Mouse (Mus musculus) urinary bladder, adult 18-20 months (tissue): ENCODE results near the gene Cnnm3.
A peak's percentile ranks its signal among the peaks of the same experiment; 100 is the strongest.
"Not testable (repeated sequence)": the region's sequence is repeated elsewhere in the genome, so short reads cannot be mapped to it uniquely, and the experiment has no call there.

Experiments
- DNase-seq, 2 experiments: peaks; one replicate each; pipeline ENCODE4 v3.0.0; 2022; ENCODE audit warnings: low spot score in 2 of 2, mixed read lengths in 2 of 2

Gene Cnnm3

DNA sequence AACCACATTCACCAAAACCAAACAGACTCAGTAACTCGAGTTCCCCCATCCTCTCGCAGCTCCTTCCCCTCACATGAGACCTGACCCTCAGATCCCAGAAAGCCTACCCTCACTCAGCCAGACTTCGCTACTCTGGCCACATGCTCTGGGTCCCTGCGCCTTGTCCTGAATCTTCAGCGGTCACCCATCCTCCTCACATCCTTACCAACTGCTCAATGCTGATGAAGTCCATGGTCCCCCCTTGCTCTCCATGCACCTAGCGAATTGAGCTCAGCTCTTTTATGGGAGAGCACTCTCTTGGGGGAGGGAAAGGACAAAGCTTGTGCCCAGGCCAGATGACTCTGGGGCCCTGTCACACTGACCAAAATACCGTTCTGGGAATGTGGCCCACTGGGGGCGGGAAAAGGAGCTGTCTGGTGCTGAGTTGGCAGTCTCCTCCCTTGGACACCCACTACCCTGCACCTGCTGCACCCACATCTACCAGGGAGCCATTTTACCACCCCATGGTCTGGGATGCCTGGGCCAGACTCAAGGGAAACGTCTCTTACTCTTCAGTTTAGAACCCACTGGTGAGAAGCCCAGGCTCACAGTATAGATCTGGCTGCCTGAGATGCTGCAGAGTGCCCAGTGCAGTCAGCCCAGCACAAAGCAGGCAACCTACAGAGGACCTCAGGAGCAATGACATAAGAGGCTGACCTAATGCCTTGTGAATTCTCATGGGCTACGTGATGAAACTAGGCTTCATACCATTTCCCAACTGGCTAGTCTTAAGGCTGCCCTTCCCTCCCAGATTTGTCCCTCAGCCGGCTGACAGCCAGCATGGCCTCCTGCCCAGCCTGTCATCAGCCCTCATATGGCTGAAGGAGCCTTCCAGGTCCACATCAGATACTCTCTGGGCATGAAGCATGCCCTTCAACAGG lies 24.1 kb downstream of the Cnnm3 start:
- DNase-seq, result no peak

DNA sequence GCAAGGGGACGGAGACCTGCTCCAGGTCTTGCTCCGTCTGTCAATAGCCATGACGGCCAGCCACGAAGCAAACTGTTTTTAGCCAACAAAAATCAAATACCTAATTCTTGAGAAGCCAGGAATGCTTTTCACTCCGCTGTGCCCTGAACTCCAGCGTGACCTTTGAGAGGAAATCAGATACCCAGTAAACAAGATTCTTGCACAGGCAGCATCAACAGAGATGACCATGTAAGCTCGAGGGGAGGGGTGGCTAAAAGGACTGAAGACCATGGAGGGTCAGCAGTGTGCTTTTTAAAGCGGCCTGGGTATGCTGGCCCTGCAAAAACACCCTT lies 24.7 kb downstream of the Cnnm3 start:
- DNase-seq, result no peak

DNA sequence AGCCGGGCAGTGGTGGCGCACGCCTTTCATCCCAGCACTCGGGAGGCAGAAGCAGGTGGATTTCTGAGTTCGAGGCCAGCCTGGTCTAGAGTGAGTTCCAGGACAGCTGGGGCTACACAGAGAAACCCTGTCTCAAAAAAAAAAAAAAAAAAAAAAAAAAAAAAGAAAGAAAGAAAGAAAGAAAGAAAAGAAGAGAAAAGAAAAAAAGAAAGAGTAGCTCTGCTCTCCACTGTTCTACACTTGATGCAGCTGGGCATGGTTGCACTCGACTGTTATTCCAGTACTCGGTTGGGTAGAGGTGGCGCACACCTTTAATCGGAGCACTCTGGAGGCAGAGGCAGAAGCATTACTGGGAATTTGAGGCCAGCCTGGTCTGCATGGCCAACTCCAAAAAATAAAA lies 25.1 kb downstream of the Cnnm3 start, which contains the start of gene Ankrd23:
TSS of gene Ankrd23 (minus strand) at position 101 of the 400 bp plus-strand sequence.
- not testable (repeated sequence) for DNase-seq

DNA sequence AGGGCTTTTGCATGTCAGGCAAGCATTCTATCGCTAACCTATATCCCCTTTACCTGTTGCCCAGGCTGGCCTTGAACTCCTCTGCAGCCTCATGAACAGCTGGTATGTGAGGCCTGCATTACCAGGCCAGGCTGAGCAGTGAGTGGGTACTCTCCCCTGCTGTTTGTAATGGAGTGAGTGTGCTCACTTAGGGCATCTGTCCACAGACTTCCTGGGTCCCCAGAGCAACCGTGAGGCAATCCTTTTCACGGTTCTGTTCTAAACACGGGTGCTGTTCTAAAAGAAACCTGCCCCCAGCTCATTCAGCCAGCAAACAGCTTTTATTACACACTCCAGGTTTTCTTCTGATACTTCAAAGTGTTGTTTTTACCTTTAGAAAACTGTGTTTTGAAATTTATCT lies 27.1 kb downstream of the Cnnm3 start:
- no peak for DNase-seq

DNA sequence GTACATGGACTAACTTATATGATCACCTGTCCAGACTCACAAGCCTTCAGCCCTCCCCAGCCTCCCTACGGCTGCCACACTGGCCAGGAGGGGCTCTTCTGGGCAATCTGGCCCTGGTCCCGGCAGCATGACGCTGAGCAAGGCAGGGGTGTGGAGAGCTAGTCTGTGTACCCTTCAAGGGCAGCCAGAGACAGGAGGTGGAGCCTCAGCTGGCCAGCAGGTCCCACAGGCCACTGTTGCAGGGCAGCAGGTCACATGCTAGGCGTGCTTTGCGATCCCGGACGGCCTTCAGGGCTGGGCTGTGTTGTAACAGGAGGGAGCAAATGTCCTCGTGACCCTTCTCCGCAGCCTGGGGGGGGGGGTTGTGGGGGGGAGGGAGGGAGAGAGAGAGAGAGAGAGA lies 27.5 kb downstream of the Cnnm3 start, which contains the start of gene Gm42417:
TSS of gene Gm42417 (minus strand) at position 244 of the 400 bp plus-strand sequence.
- DNase-seq, result no peak

DNA sequence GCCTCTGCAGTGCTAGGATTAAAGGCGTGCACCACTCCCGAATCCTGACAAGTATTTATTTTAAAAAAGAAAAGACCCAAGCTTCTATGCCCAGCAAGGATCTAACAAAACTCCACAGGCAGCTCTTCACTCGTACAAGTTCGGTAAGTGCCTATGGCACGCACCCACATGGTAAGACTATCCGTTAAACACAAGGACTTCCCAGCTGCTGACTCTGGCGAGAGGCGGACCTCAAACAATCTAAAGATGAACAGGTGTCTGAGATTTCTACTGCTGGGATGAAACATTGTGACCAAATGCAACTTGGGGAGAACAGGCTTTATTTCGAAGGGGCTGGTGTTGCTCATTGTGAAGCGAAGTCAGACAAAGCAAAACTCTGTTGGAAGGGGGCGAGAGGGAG lies 28.5 kb downstream of the Cnnm3 start:
- DNase-seq, result no peak

DNA sequence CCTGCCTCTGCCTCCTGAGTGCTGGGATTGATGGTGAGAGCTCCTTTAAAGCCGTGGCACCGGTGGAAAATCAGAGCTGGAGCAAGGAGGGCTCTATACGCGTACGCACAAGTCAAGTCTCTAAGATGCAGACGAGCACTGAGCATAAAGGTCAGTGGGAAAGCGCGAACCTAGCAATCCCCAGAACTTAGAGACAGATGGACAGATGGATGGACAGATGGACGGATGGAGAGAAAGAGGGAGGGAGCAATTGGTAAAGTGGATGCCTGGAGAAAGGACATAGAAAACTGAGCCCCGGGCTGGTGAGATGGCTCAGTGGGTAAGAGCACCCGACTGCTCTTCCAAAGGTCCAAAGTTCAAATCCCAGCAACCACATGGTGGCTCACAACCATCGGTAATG lies 29.1 kb downstream of the Cnnm3 start:
- DNase-seq, result no peak

DNA sequence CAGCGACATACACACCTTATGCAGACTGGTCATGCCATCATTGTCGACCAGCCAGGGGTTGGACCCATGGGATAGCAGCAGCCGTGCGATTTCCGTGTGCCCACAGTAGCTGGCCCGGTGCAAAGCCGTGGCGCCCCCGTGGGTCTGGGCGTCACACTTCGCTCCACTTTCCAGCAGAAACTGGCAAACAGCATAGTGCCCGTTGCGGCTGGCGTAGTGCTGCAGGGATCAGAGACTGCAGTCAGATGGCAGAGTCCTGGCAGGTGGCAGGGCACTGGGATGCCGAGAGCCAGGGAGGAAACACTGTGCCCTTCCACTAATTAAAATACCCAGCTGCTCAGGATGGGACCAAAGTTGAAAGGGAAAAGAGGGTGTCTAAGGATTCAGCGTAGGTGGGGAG lies 30.2 kb downstream of the Cnnm3 start:
- DNase-seq, result no peak

DNA sequence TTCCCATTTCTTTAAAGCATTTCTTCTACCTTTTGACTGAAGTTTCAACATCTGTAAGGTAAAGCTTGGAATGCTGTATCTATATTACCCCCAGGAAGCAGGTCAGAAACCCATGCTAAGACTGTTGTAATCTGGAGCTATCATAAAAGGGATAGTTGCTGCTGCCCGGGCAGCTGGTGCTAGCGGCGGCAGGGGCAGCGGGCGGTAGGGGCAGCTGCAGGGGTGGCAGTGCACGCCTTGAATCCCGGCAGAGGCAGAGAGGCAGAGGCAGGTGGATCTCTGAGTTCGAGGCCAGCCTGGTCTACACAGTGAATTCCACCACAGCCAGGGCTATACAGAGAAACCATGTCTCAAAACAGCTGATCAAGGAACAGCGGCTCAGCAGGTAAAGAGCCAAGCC lies 31.3 kb downstream of the Cnnm3 start:
- DNase-seq, result no peak

DNA sequence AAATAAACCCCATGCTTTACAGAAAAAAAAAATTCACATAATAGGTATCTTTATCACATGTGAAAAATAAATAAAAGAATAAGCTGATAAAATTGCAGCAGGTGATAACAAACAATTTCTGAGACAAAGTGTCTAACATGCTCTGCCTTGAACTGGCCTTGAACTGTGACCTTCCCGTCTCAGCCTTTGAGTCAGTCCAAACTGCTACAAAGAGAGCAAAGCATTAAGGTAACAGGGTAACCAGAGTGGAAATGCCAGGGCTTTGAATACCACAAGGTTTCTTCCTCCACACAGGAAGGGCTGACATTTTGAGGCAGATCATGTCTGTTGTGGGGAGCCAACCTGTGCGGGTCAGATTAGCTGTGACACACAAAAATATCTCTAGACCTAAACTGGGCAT lies 33.7 kb downstream of the Cnnm3 start:
- DNase-seq, result no peak

DNA sequence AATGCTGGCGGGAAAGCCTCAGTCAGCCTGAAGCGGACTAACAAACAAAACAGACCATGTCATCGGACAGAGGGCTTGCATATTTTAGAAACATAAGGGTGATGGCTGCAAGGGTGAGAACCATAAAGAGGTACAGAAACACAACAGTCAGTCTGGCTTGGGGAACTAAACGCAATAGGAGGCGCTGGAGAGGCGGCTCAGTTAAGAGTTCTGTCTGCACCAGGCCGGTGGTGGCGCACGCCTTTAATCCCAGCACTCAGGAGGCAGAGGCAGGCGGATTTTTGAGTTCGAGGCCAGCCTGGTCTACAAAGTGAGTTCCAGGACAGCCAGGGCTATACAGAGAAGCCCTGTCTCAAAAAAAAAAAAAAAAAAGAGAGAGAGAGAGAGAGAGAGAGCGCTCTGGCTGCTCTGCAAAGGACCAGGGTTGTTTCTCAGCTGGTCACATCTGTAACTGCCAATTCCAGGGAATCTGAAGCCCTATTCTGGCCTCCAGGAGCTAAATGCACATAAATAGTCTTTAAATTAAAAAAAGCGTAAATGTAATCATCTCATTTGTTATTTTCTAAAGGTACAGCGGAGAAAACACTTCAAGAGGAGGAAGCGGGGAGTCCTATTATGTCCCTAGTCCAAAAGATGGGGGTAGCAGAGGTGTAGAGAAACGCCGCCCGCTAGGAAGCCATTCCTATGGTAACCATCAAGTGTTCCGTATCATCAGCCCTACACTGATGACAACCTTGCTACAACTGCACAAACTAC lies 34.4 kb downstream of the Cnnm3 start:
- DNase-seq, result no peak

DNA sequence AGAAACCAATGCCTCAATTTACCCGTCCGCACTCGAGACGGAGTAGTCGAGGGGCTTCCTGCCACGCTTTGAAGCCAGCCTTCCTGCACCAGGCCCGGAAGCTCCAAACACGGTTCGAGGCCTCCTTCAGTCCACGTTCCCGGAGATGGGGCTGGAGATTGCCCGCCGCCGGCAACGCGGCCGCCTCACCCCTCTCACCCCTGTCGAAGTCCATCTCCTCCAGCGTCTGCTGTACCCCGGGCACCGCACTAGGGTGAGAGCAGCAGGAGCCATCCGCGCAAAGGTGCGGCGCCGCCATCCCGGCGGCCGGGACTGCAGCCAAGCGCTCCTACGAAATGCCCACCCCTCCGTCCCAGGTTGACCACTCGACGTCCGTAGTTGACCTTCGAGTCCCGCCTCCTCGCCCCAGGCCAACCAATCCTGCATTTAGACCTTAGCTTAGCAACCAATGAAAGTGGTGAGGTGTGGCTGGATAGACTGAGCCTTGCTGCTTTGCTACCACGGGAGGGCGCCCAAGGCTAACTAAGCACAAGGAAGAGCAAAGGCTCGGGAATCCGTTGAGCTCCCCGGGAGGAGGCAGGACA lies 35.3 kb downstream of the Cnnm3 start, which contains the start of gene Ankrd39:
TSS of gene Ankrd39 (minus strand) at position 558 of the 584 bp plus-strand sequence.
- peak; percentile 87 to 98 for DNase-seq

DNA sequence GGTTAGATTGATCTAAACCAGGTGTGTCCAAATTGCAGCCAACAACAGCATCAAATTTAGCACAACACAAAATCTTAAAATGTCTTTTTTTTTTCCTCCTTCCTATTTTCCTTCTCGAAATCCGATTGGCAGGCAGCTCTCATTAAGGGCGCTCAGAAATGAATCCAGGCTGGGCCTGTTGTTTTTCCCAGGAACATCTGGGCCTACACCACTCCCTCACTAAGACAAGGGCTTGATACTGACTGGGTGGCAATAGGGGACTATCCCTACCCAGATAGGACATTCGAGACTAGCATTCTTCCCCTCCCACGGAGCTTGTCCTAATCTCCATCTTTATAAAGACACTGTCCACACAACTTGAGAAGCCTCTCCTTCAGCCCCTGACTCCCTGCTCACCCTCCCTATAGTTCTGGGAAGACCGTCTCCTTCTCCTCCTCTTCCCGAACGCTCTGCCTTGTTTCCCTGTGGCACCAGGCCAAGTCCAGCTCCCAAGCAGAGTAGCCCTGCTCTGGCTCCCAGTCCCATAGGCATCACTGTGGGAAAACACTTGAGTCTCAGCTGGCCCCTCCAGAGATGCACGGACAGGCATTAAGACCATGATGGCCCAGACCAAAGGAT lies 36.4 kb downstream of the Cnnm3 start:
- no peak for DNase-seq

DNA sequence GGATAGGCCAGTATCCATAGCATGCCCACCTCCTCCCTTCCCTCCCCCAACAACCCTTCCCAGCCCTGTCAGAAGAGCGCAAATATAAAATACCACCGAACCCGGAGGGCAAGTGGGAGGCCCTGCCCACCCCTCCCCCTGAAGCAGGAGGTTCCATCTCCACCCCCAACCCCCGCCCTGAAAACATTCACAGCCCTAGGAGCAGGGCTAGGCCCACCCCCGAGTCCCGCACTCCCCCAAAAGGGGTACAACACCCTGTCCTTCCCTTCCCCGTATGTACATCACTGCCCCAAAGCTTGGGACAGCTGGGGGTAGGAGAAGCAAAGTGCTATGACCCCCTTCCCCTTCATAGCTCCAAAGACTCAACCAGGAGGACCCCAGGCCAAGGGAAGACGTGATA lies 37.1 kb downstream of the Cnnm3 start:
- DNase-seq, result no peak

DNA sequence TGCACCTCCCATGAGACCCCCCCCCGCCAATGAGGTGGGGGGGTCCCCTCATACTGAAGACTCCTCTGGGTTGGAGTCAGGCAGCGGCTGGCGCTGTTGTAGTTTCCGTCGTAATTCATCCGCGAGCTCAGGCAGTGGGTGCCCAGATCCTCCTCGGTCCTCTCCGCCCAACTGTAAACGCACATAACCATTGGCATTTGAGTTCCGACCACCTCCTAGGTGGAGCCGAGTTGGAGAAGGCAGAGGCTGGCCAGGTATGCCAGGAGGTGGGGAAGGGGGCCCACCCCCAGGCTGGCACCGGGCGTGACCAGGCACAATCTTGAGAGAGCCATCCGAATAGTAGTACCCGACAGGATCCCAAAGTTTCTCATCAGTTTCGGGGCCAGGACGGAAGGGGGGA lies 37.8 kb downstream of the Cnnm3 start:
- DNase-seq, result no peak

DNA sequence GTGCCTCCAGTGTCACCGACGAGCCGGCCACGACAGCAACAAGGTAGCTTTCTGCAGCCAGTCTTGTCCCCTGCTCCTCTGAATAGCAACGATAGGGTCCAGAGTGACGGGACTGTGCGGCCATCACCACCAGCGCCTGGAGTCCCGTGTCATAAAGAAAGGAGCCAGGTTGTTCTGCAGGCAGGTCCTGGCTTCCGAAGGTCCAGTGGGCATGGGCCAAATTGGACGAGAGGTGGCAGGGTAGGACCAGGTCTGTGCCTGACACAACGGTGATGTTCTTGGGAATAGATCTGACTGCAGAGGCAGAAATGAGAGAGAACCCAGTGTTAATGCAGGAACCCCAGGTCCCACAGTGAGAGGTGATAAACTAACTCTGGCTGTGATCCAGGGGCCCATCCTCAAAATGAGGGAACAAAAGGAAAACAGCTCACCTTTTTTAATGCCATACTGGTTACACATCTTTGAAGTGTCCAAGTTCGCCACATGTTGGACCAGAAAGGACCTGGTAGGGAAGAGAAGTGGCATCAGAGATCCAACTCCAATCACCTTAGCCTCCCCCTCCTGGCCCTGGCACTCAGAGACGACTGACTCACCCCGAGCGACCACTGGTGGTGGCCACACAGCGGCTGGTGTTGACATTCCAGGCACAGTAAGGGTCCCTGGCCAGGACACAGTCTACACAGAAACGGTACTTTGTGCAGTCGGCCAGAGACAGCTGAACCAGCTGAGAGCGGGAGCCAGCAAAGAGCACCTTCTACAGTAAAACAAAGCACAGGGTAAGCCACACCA lies 38.6 kb downstream of the Cnnm3 start:
- DNase-seq, result no peak

DNA sequence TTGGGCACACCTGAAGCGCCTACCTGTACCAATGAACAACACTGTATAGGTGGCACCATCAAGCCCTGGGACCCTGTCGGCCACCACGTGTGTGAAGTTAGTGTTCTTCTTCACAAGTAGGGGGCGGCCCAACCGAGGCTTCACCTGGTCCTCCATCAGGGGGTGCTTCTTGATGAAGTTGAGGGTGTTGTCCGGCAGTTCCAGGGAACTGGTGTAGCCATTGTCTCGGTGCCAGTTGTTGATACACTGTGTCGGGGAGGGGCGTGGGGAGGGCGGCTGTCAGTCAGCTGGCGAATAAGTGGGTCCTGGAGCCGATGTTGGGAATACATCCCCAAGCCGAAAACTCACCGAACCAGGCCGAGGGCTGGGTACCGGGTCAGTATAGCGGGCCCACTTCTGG lies 40.2 kb downstream of the Cnnm3 start:
- DNase-seq, result no peak

DNA sequence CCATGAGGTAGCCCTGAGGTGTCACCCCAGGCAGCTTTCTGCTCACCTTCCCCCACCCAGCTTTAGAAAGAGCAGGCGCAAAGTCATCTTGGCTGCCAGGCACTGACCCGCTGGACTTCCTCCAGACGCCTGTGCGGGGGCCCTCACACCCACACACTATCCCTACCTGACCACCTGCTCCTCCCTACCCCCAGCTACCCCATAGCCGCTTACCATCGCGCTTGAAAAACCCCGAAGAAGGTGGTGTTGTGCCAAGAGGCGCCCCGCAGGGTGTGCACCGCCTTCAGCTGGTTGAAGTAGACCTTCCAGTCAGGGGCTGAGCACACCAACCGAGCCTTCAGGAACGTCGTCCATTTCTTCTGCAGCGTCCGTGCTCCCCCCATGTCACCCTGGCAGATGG lies 40.8 kb downstream of the Cnnm3 start:
- DNase-seq, result no peak

DNA sequence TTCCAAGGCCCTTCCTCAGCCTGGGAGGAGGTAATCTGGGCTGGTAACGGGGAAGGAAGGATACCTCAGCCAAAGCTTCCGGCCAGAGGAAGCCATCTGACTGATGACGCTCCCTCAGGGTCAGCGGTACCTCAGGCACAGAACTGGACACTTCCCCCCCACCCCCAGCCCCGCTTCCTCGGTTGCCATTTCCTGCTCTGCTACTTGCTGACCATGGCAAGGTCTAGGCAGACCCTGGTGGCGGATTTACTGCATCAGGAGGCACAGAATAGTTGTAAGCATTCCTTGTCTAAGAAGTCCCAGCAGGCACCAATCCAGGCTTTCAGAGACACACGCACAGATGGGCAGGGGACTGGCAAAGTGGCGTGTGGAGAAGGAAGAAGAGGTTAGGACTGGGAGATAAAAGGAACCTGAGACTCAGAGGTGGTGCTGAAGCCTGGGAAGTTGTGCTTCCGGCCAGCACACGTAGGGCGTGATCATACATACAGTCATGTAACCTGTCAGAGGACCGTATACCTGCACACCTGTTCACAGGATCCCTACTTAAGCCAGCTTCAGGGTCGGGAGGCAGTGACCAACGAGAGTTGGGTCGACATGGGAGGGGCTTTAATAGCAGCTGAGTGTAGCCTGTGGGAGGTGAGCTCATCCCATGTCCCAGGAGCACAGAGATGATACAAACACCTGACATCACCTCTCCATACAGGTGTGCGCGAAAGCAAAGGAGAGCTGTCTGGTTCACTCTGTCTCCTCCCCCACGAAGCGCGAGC lies 43.1 kb downstream of the Cnnm3 start:
- DNase-seq, result no peak

DNA sequence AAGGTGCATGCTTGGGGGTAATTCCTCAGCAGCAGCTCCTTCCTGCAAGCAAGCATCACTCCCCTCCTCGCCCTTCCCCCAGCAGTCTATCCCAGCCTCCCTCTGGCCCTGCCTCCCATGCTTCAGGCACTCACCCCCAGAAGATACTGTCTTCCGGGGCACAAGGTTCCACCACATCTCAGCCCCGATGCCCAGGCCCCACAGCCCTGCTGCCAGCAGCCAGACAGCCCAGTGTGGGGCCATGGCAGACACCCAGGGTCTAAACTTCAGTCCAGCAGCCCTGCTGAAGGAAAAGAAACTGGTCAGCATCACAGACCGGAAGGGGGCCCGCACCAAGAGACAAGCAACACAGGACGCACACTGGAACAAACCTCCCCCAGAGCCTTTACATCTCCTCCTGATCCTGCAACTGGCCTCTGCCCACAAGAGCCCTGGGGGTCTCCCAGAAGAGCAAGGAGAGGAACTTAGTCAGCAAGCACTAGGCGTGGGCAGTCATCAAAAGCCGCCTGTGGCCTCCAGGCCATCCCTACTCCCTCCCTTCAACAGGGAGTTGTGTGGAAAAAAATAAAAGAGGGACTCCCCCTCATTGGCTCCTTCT lies 44.2 kb downstream of the Cnnm3 start:
- no peak for DNase-seq
